Mouse (Mus musculus): ENCODE results near the gene Mipol1. TPM values are rescaled to one million over a fixed set of nuclear protein-coding genes. Genes with fewer than 3 reads are reported as not detected.

Gene Mipol1
- total and polyA plus RNA-seq, 3 experiments: 1.3 to 4.5 (median 4.1) TPM

- TF ChIP-seq POLR2A (IDR thresholded peaks at IDR 0.05; ENCODE audit: insufficient read depth, low read depth, low read length): no peak
- Histone ChIP-seq H3K9ac (ENCODE audit: low read depth, low read length) (no peak overlapping the region), H3K79me2 (replicated peaks; ENCODE audit: control insufficient read depth, insufficient read depth, low read length) (no peaks in the 10 kb centered on the region), H3K4me3 (no peak overlapping the region), H3K27ac (no peak overlapping the region), H3K36me3 (ENCODE audit: control insufficient read depth, insufficient read depth, low read length) (no peaks in the 10 kb centered on the region), H3K4me1 (ENCODE audit: control insufficient read depth, insufficient read depth, low read length) (no peaks in the 10 kb centered on the region), H3K27me3 (ENCODE audit: control insufficient read depth, insufficient read depth, low read length) (no peaks in the 10 kb centered on the region)
- intact Hi-C loops (cut with DNase I): no loop called here
- DNase-seq: no peak
- WGBS: 37% methylated on average over 1 of the region's 1 CpGs
These were observed 45.2 kb downstream of the Mipol1 start for GRCm38 (mm10) chr12:57275456-57275855.

GRCm38 (mm10) chr12:57281155-57282114, 51.2 kb downstream of the Mipol1 start:
- DNase-seq: no peak
- TF ChIP-seq EP300 (IDR thresholded peaks at IDR 0.05; ENCODE audit: insufficient read depth, low read depth, low read length): no peak
- peak; percentile 83 for TF ChIP-seq CTCF (IDR thresholded peaks at IDR 0.05)

GRCm38 (mm10) chr12:57285303-57286059, 55.3 kb downstream of the Mipol1 start:
- 81% methylated on average over 5 of the region's 5 CpGs for WGBS
- H3K4me1 ChIP-seq (ENCODE audit: control insufficient read depth, insufficient read depth, low read length): no peaks in the 10 kb centered on the region
- no peaks in the 10 kb centered on the region for H3K27me3 ChIP-seq (ENCODE audit: control insufficient read depth, insufficient read depth, low read length)
- no peaks in the 10 kb centered on the region for H3K36me3 ChIP-seq (ENCODE audit: control insufficient read depth, insufficient read depth, low read length)
- H3K9ac ChIP-seq (ENCODE audit: low read depth, low read length): no peak overlapping the region
- H3K79me2 ChIP-seq (replicated peaks; ENCODE audit: control insufficient read depth, insufficient read depth, low read length): no peaks in the 10 kb centered on the region
- no peak for TF ChIP-seq CTCF (IDR thresholded peaks at IDR 0.05)
- no peak for TF ChIP-seq POLR2A (IDR thresholded peaks at IDR 0.05; ENCODE audit: insufficient read depth, low read depth, low read length)
- no peak for TF ChIP-seq EP300 (IDR thresholded peaks at IDR 0.05; ENCODE audit: insufficient read depth, low read depth, low read length)
- DNase-seq: no peak
- H3K4me3 ChIP-seq: no peak overlapping the region
- no peak overlapping the region for H3K27ac ChIP-seq
- intact Hi-C loops (cut with DNase I): no loop called here

More at GRCm38 (mm10) chr12:57281155-57282114, 51.2 kb downstream of the Mipol1 start:
- H3K9ac ChIP-seq (ENCODE audit: low read depth, low read length): no peak overlapping the region
- intact Hi-C loops (cut with DNase I): loop anchor here (1.0 to 5.0 kb wide), 2 partner anchors 266 to 506 kb away; partner anchors contain the start of gene Foxa1
- no peak overlapping the region for H3K27ac ChIP-seq
- H3K79me2 ChIP-seq (replicated peaks; ENCODE audit: control insufficient read depth, insufficient read depth, low read length): no peaks in the 10 kb centered on the region
- no peaks in the 10 kb centered on the region for H3K36me3 ChIP-seq (ENCODE audit: control insufficient read depth, insufficient read depth, low read length)
- H3K4me3 ChIP-seq: no peak overlapping the region
- 56% methylated on average over 3 of the region's 3 CpGs for WGBS
- no peaks in the 10 kb centered on the region for H3K27me3 ChIP-seq (ENCODE audit: control insufficient read depth, insufficient read depth, low read length)
- no peaks in the 10 kb centered on the region for H3K4me1 ChIP-seq (ENCODE audit: control insufficient read depth, insufficient read depth, low read length)

DNA sequence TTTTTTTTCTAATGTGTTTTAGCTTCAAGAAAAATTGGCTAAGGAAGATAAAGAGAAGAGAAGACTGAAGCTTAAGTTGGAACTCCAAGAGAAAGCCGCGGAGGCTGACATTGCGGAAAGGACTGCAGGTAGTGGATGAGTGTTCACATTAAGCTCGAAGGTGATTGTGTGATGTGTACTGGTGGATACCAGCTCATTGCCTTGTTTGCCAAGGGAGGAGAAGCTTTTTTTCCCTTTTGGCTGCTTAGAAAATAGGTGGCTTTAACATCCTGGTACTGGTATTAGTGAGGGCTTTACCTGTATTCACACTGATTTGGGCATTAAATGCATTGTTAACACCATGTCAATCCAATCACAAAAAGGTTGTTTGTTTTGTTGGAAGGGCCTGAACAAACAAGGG, 77.1 kb downstream of the Mipol1 start:
- intact Hi-C loops (cut with DNase I): no loop called here
- Histone ChIP-seq H3K4me3 (no peak overlapping the region), H3K27ac (no peak overlapping the region), H3K79me2 (replicated peaks; ENCODE audit: control insufficient read depth, insufficient read depth, low read length) (no peaks in the 10 kb centered on the region), H3K4me1 (ENCODE audit: control insufficient read depth, insufficient read depth, low read length) (no peaks in the 10 kb centered on the region), H3K36me3 (ENCODE audit: control insufficient read depth, insufficient read depth, low read length) (no peaks in the 10 kb centered on the region), H3K9ac (ENCODE audit: low read depth, low read length) (no peak overlapping the region), H3K27me3 (ENCODE audit: control insufficient read depth, insufficient read depth, low read length) (no peaks in the 10 kb centered on the region)
- TF ChIP-seq CTCF (IDR thresholded peaks at IDR 0.05): no peak
- TF ChIP-seq EP300 (IDR thresholded peaks at IDR 0.05; ENCODE audit: insufficient read depth, low read depth, low read length): no peak
- TF ChIP-seq POLR2A (IDR thresholded peaks at IDR 0.05; ENCODE audit: insufficient read depth, low read depth, low read length): no peak
- no peak for DNase-seq
- WGBS: 98% methylated on average over 4 of the region's 4 CpGs

GRCm38 (mm10) chr12:57307748-57308147, 77.5 kb downstream of the Mipol1 start:
- H3K27me3 ChIP-seq (ENCODE audit: control insufficient read depth, insufficient read depth, low read length): no peaks in the 10 kb centered on the region
- no peak for DNase-seq
- intact Hi-C loops (cut with DNase I): no loop called here
- TF ChIP-seq CTCF (IDR thresholded peaks at IDR 0.05) (no peak), EP300 (IDR thresholded peaks at IDR 0.05; ENCODE audit: insufficient read depth, low read depth, low read length) (no peak), POLR2A (IDR thresholded peaks at IDR 0.05; ENCODE audit: insufficient read depth, low read depth, low read length) (no peak)
- no peaks in the 10 kb centered on the region for H3K36me3 ChIP-seq (ENCODE audit: control insufficient read depth, insufficient read depth, low read length)
- 86% methylated on average over 1 of the region's 1 CpGs for WGBS
- no peak overlapping the region for H3K27ac ChIP-seq
- no peak overlapping the region for H3K9ac ChIP-seq (ENCODE audit: low read depth, low read length)
- H3K4me1 ChIP-seq (ENCODE audit: control insufficient read depth, insufficient read depth, low read length): no peaks in the 10 kb centered on the region
- no peak overlapping the region for H3K4me3 ChIP-seq
- no peaks in the 10 kb centered on the region for H3K79me2 ChIP-seq (replicated peaks; ENCODE audit: control insufficient read depth, insufficient read depth, low read length)

- no peak for DNase-seq
- Histone ChIP-seq H3K27ac (no peak overlapping the region), H3K27me3 (ENCODE audit: control insufficient read depth, insufficient read depth, low read length) (no peaks in the 10 kb centered on the region), H3K9ac (ENCODE audit: low read depth, low read length) (no peak overlapping the region), H3K4me3 (no peak overlapping the region), H3K79me2 (replicated peaks; ENCODE audit: control insufficient read depth, insufficient read depth, low read length) (no peaks in the 10 kb centered on the region), H3K4me1 (ENCODE audit: control insufficient read depth, insufficient read depth, low read length) (no peaks in the 10 kb centered on the region), H3K36me3 (ENCODE audit: control insufficient read depth, insufficient read depth, low read length) (no peaks in the 10 kb centered on the region)
- WGBS: 36% methylated on average over 1 of the region's 1 CpGs
- TF ChIP-seq CTCF (IDR thresholded peaks at IDR 0.05) (no peak), POLR2A (IDR thresholded peaks at IDR 0.05; ENCODE audit: insufficient read depth, low read depth, low read length) (no peak), EP300 (IDR thresholded peaks at IDR 0.05; ENCODE audit: insufficient read depth, low read depth, low read length) (no peak)
- intact Hi-C loops (cut with DNase I): no loop called here
These were observed 108.8 kb downstream of the Mipol1 start for GRCm38 (mm10) chr12:57339053-57339452.

Data from heart, adult 2 months (tissue).